Mouse (Mus musculus): ENCODE measurements around the gene E330021D16Rik.

DNA sequence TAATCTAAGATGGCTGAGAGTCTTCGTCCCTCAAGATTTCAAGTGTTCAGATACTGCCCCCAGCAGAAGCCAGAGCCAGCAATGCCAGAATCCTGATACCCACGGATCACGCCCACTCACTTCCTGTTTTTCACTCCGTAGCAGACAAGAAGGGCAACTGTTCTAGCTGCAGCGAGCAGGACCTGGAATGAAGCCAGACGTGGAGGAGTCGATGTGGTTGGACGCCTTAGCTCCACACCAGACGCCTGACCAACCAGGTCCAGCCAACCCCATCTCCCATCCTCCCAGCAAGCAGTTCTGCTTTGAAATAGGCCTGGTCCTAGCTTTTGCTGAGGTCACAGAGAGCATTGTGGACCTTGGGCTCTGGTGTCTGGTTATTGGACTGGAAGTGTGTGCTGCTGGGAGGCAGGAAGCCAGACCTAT is 33.9 kb upstream of the E330021D16Rik start:
- TF ChIP-seq CTCF (IDR thresholded peaks at IDR 0.05; ENCODE audit: low read depth) (no peak), EP300 (IDR thresholded peaks at IDR 0.05; ENCODE audit: low read depth) (no peak)

All from liver, embryonic 14.5 days (tissue).